Mouse (Mus musculus) yolk sac, embryonic 10.5 days (tissue): ENCODE data around the gene Bcr.

Experiments
- DNase-seq: peaks from one replicate; pipeline ENCODE4 v3.0.0-alpha.2; 2017; ENCODE audit warnings: low spot score

Gene Bcr

GRCm38 (mm10) chr10:75058336-75058735, 2.1 kb upstream of the Bcr start:
- DNase-seq, result no peak

- no peak for DNase-seq
Measured at GRCm38 (mm10) chr10:75058761-75059395, 1.5 kb upstream of the Bcr start.

- peak; percentile 73 for DNase-seq
Measured at GRCm38 (mm10) chr10:75059396-75059795, 996 bp upstream of the Bcr start.

GRCm38 (mm10) chr10:75060843-75061235, 447 bp downstream of the Bcr start:
- peak; percentile 38 for DNase-seq

GRCm38 (mm10) chr10:75061341-75062188, 1.2 kb downstream of the Bcr start:
- DNase-seq, result peak; percentile 33

GRCm38 (mm10) chr10:75062189-75062561, 1.8 kb downstream of the Bcr start:
- DNase-seq, result no peak

- DNase-seq, result no peak
Measured at GRCm38 (mm10) chr10:75062621-75063020, 2.2 kb downstream of the Bcr start.

- no peak for DNase-seq
Measured at GRCm38 (mm10) chr10:75063301-75063965, 3.0 kb downstream of the Bcr start.

GRCm38 (mm10) chr10:75065691-75066090, 5.3 kb downstream of the Bcr start:
- no peak for DNase-seq

- no peak for DNase-seq
Measured at GRCm38 (mm10) chr10:75067446-75067845, 7.1 kb downstream of the Bcr start.

GRCm38 (mm10) chr10:75068086-75068485, 7.7 kb downstream of the Bcr start:
- no peak for DNase-seq

GRCm38 (mm10) chr10:75068624-75069328, 8.4 kb downstream of the Bcr start:
- peak; percentile 45 for DNase-seq

GRCm38 (mm10) chr10:75070281-75070976, 10.0 kb downstream of the Bcr start:
- no peak for DNase-seq

GRCm38 (mm10) chr10:75075665-75076064, 15.3 kb downstream of the Bcr start:
- no peak for DNase-seq

GRCm38 (mm10) chr10:75078174-75079128, 18.1 kb downstream of the Bcr start:
- peak; percentile 57 for DNase-seq

- no peak for DNase-seq
Measured at GRCm38 (mm10) chr10:75085330-75085729, 24.9 kb downstream of the Bcr start.

- DNase-seq, result no peak
Measured at GRCm38 (mm10) chr10:75088471-75088870, 28.1 kb downstream of the Bcr start.

- no peak for DNase-seq
Measured at GRCm38 (mm10) chr10:75091478-75092152, 31.2 kb downstream of the Bcr start.

GRCm38 (mm10) chr10:75093252-75093987, 33.0 kb downstream of the Bcr start:
- DNase-seq, result no peak
